Mouse (Mus musculus): Measurements from ENCODE around the gene Nudt22.

DNA sequence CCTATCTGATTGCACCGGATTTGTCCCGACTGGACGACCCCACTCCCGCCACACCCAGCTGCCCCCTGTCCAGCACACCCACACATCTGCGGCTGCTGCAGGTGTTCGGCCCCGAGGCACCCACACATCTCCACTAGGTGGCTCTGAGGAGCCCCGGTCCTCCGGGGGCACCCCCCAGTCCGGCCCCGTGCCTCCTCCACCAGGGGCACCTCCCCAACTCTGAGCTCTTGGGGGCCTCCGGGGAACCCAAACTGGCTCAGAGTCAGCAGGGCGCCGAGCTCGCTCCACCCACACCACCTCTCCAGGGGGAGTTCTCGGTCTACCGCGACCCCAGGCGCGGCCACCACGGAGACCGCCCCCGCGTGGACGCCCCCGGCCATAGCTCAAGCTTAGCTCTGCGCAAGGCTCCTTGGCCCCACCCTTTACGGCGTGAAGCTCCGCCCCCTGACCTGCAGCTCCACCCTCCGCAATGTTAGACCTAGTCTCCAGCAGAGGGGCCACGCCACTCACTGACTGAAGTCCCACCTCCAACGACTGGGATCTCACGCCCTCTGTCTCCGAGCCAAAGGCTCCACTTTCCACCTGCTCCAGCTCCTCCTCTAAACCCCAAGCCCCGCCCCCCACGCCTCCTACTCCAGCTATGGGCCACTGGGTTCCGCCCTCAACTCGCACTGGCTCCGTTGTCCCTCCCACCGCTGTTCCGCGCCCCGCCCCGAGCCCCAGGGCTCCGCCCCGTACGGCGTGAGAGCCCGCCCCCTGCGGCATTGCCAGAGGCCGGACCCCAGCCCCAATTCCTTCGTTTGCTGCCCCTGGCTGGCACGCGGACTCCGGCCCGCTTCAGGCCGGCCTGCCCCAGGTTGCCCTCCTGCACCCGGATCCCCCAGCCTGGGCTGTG, 16.2 kb downstream of the Nudt22 start:
- no peak for TF ChIP-seq POLR2A (IDR thresholded peaks at IDR 0.05; ENCODE audit: extremely low read depth, insufficient read depth, low read length)
- peak; percentile 74 for TF ChIP-seq CTCF (IDR thresholded peaks at IDR 0.05; ENCODE audit: low read depth, low read length)

Data from liver, adult 2 months (tissue).